Mouse (Mus musculus): ENCODE measurements around the gene Olfr984. TPM values are rescaled to one million over a fixed set of nuclear protein-coding genes. Genes with fewer than 3 reads are reported as not detected.

Gene Olfr984
- not detected in 2 replicates for polyA plus RNA-seq (2015; fragmentation: Nextera tagmentation; extraction: Ambion mirVana)

DNA sequence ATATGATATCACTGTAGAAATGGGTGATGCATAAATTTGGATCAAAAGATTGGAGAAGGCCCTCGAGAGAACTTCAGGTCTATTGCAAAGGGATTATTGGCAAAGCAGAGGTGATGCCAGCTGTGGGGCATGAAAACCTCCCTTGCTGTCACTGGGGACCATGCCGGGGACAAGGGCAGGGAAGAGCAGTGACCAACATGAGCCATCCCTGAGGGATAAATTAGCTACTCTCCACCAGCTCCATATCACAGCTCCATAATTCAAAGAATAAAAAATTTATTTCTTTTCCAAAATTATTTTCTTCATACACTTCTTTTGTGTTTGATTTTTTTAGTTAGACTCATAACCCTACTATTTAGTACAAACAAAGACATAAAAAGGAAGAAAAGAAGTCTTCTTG lies at the start of gene Olfr984:
Olfr984 (minus strand) TSS at position 101 of the 400 bp plus-strand sequence.
- no peaks in the 10 kb centered on the region for H3K36me3 ChIP-seq
- ATAC-seq (ENCODE audit: low FRiP score, low read depth), result no peak
- WGBS, result 92% methylated on average over 2 of the region's 2 CpGs

GRCm38 (mm10) chr9:40155118-40155644 lies 41.2 kb upstream of the Olfr984 start:
- 74% methylated on average over 4 of the region's 4 CpGs for WGBS
- H3K9ac ChIP-seq, result no peak overlapping the region

More for the DNA sequence above, at the start of gene Olfr984:
- Histone ChIP-seq H3K9me3 (no peaks in the 10 kb centered on the region), H3K9ac (no peak within 1 kb of the TSS), H3K4me3 (no peak within 1 kb of the TSS), H3K27me3 (no peaks in the 10 kb centered on the region), H3K4me1 (replicated peaks) (no peaks in the 10 kb centered on the region), H3K4me2 (no peak within 1 kb of the TSS), H3K27ac (replicated peaks) (no peak within 1 kb of the TSS)

DNA sequence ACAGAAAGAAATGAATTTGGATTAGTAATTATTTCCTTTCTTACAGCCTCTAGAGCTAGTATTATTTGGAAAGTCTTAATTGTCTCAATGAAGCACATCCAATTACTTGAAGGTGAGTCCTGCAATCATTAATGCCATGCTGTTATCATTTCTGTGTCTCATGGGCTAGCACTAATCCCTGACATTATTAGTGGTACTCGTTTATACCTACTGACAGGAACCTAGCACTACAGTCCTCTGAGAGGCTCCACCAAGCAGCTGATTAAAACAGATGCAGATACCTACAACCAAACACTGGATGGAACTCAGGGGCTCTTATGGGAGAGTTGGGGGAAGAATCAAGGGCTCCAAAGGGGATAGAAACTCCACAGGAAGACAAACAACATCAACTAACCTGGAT lies 27.5 kb upstream of the Olfr984 start:
- no peaks in the 10 kb centered on the region for H3K27me3 ChIP-seq
- no peaks in the 10 kb centered on the region for H3K36me3 ChIP-seq
- H3K4me3 ChIP-seq, result no peak overlapping the region
- ATAC-seq (ENCODE audit: low FRiP score, low read depth), result no peak
- 56% methylated on average over 1 of the region's 1 CpGs for WGBS
- H3K4me2 ChIP-seq, result no peak overlapping the region
- H3K9ac ChIP-seq, result no peak overlapping the region
- H3K27ac ChIP-seq (replicated peaks), result no peak overlapping the region
- H3K4me1 ChIP-seq (replicated peaks), result no peaks in the 10 kb centered on the region
- no peaks in the 10 kb centered on the region for H3K9me3 ChIP-seq

More at GRCm38 (mm10) chr9:40155118-40155644, 41.2 kb upstream of the Olfr984 start:
- H3K4me3 ChIP-seq, result no peak overlapping the region
- ATAC-seq (ENCODE audit: low FRiP score, low read depth), result no peak
- no peaks in the 10 kb centered on the region for H3K36me3 ChIP-seq
- no peak overlapping the region for H3K27ac ChIP-seq (replicated peaks)
- no peaks in the 10 kb centered on the region for H3K4me1 ChIP-seq (replicated peaks)
- H3K27me3 ChIP-seq, result no peaks in the 10 kb centered on the region
- H3K4me2 ChIP-seq, result no peak overlapping the region
- no peaks in the 10 kb centered on the region for H3K9me3 ChIP-seq

DNA sequence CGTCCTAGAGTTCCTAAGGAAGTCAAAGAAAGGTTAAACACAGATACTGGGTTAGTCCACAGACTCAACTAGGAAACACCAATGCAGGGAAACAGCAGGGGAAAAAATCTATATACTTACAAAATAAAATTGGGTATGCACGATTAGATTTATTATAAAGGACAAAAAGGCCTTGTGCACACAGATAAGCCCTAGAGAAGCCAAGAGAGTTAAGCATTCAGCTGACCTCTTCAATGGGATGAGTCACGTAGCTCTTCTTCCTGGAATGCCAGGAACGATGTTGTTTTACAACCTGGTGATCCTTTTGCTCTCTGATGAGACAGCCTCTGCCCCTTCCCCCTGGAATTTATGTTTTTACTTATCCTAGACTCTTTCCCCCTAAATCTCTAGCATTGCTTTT lies 25.5 kb upstream of the Olfr984 start:
- no peak for ATAC-seq (ENCODE audit: low FRiP score, low read depth)
- Histone ChIP-seq H3K27me3 (no peaks in the 10 kb centered on the region), H3K36me3 (no peaks in the 10 kb centered on the region), H3K4me1 (replicated peaks) (no peaks in the 10 kb centered on the region), H3K9me3 (no peaks in the 10 kb centered on the region), H3K27ac (replicated peaks) (no peak overlapping the region), H3K4me2 (no peak overlapping the region), H3K9ac (no peak overlapping the region), H3K4me3 (no peak overlapping the region)
- WGBS, result 81% methylated on average over 4 of the region's 4 CpGs

- Histone ChIP-seq H3K9me3 (no peaks in the 10 kb centered on the region), H3K27ac (replicated peaks) (no peak overlapping the region), H3K36me3 (no peaks in the 10 kb centered on the region), H3K4me3 (no peak overlapping the region), H3K4me2 (no peak overlapping the region), H3K9ac (no peak overlapping the region), H3K4me1 (replicated peaks) (no peaks in the 10 kb centered on the region), H3K27me3 (no peaks in the 10 kb centered on the region)
- no peak for ATAC-seq (ENCODE audit: low FRiP score, low read depth)
- WGBS, result 82% methylated on average over 6 of the region's 6 CpGs
Observed at GRCm38 (mm10) chr9:40136987-40137688, 23.1 kb upstream of the Olfr984 start.

DNA sequence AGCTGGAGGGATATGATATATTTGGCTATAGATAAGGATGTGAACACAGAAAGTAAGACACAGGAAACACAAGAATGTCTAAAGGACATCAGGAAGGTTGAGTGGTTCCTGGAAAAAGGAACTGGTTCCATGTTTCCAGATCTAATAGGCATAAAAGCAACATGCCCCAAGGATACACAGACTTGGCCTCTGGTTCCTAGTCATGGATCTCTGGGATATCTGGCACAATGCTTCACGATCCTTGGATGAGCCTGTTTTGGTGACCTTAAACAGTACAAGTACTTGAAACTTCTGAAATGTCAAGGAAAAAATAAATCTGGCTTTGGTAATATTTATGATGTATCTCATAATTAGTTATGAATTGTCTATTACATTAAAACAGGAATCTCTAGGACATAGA lies 16.6 kb upstream of the Olfr984 start:
- no peak overlapping the region for H3K4me2 ChIP-seq
- no peak for ATAC-seq (ENCODE audit: low FRiP score, low read depth)
- 98% methylated on average over 1 of the region's 1 CpGs for WGBS
- no peaks in the 10 kb centered on the region for H3K9me3 ChIP-seq
- H3K9ac ChIP-seq, result no peak overlapping the region
- no peaks in the 10 kb centered on the region for H3K4me1 ChIP-seq (replicated peaks)
- H3K27me3 ChIP-seq, result no peaks in the 10 kb centered on the region
- no peak overlapping the region for H3K27ac ChIP-seq (replicated peaks)
- H3K4me3 ChIP-seq, result no peak overlapping the region
- H3K36me3 ChIP-seq, result no peaks in the 10 kb centered on the region

GRCm38 (mm10) chr9:40130084-40130483 lies 16.1 kb upstream of the Olfr984 start, which contains the start of gene Olfr985:
TSS of gene Olfr985 (minus strand) at chr9:40130184.
- 93% methylated on average over 1 of the region's 1 CpGs for WGBS

DNA sequence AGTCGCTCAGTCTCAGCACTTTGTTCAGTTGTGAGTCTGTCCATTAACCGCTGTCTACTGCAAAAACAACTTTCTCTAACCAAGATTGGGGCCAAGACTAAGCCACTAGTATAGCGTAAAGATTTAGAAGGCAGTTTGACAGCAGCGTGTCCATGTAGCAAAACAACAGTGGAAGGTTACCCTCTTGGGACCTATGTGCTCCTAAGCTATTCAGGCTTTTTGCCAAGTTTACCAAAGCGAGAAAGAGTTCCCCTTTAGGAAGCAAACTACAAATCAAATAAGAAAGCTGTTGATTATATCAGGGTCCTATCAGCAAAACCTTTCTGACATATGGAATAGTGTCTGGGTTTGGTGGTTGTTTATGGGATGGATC lies 3.3 kb upstream of the Olfr984 start:
- Histone ChIP-seq H3K4me3 (no peak overlapping the region), H3K9ac (no peak overlapping the region)
- 72% methylated on average over 5 of the region's 5 CpGs for WGBS

More at GRCm38 (mm10) chr9:40130084-40130483, 16.1 kb upstream of the Olfr984 start, which contains the start of gene Olfr985:
- no peak within 1 kb of the TSS for H3K9ac ChIP-seq
- H3K4me2 ChIP-seq, result no peak within 1 kb of the TSS
- H3K36me3 ChIP-seq, result no peaks in the 10 kb centered on the region
- no peaks in the 10 kb centered on the region for H3K4me1 ChIP-seq (replicated peaks)
- H3K4me3 ChIP-seq, result no peak within 1 kb of the TSS
- no peak within 1 kb of the TSS for H3K27ac ChIP-seq (replicated peaks)
- H3K9me3 ChIP-seq, result no peaks in the 10 kb centered on the region
- H3K27me3 ChIP-seq, result no peaks in the 10 kb centered on the region
- no peak for ATAC-seq (ENCODE audit: low FRiP score, low read depth)

GRCm38 (mm10) chr9:40116645-40117286 lies 2.8 kb upstream of the Olfr984 start:
- Histone ChIP-seq H3K9ac (no peak overlapping the region), H3K27me3 (no peaks in the 10 kb centered on the region), H3K9me3 (no peaks in the 10 kb centered on the region), H3K36me3 (no peaks in the 10 kb centered on the region), H3K4me2 (no peak overlapping the region), H3K4me1 (replicated peaks) (no peaks in the 10 kb centered on the region), H3K4me3 (no peak overlapping the region), H3K27ac (replicated peaks) (no peak overlapping the region)
- no peak for ATAC-seq (ENCODE audit: low FRiP score, low read depth)
- WGBS, result 70% methylated on average over 10 of the region's 10 CpGs

More for the DNA sequence above, 3.3 kb upstream of the Olfr984 start:
- Histone ChIP-seq H3K4me1 (replicated peaks) (no peaks in the 10 kb centered on the region), H3K4me2 (no peak overlapping the region), H3K27me3 (no peaks in the 10 kb centered on the region), H3K27ac (replicated peaks) (no peak overlapping the region), H3K9me3 (no peaks in the 10 kb centered on the region), H3K36me3 (no peaks in the 10 kb centered on the region)
- no peak for ATAC-seq (ENCODE audit: low FRiP score, low read depth)

DNA sequence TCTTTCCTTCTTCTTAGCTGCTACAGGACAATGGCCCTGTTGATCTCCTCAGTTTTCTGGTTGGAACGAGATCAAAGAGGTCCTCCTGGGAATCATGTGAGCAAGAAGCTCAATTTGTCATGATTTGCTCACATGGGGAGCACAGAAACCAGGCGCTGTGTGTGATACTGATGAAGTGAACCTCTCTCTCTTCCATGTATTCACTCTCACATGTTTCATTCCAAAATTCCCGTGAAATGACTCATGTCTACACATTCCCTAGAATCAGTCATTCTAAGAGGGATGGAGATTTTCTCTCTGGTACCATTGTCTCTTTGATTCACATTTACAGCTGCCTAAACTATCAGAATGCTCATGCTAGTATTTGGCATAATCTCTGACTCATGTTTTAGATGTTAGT lies 19.2 kb downstream of the Olfr984 start:
- H3K27ac ChIP-seq (replicated peaks), result no peak overlapping the region
- H3K9me3 ChIP-seq, result no peaks in the 10 kb centered on the region
- H3K4me3 ChIP-seq, result no peak overlapping the region
- no peaks in the 10 kb centered on the region for H3K4me1 ChIP-seq (replicated peaks)
- WGBS, result 57% methylated on average over 3 of the region's 3 CpGs
- no peaks in the 10 kb centered on the region for H3K36me3 ChIP-seq
- no peak overlapping the region for H3K4me2 ChIP-seq
- no peak for ATAC-seq (ENCODE audit: low FRiP score, low read depth)
- no peaks in the 10 kb centered on the region for H3K27me3 ChIP-seq
- H3K9ac ChIP-seq, result no peak overlapping the region

- H3K27me3 ChIP-seq, result no peaks in the 10 kb centered on the region
- H3K27ac ChIP-seq (replicated peaks), result no peak within 1 kb of the TSS
- no peak within 1 kb of the TSS for H3K9ac ChIP-seq
- no peak within 1 kb of the TSS for H3K4me3 ChIP-seq
- 91% methylated on average over 2 of the region's 2 CpGs for WGBS
- no peak within 1 kb of the TSS for H3K4me2 ChIP-seq
- H3K9me3 ChIP-seq, result no peaks in the 10 kb centered on the region
- H3K36me3 ChIP-seq, result no peaks in the 10 kb centered on the region
- no peak for ATAC-seq (ENCODE audit: low FRiP score, low read depth)
- H3K4me1 ChIP-seq (replicated peaks), result no peaks in the 10 kb centered on the region
Observed at GRCm38 (mm10) chr9:40093495-40093894, 20.5 kb downstream of the Olfr984 start, which contains the start of gene Olfr983. TSS of gene Olfr983 (minus strand) at chr9:40093595.

DNA sequence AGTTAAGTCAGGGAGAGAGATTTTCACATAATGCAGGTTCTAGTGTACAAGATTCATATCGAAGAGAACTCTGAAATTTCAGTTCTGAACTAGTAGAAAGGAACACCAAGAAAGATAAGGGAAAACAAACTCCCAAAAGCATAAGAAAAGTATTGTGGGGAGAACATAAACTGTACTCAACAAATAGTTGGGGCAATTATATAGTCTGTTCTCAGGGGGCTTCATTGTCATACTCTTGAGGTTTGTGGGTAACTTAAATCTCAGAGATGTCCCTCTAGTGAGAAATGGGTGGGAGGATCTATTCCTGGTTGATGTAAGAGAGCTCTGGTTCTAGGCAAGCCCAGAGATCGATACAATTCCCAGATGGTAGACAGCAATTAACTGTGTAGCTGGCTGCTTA lies 40.5 kb downstream of the Olfr984 start, which contains the start of gene Olfr982:
Olfr982 (plus strand) TSS at position 301 of the 400 bp plus-strand sequence.
- H3K27ac ChIP-seq (replicated peaks), result no peak within 1 kb of the TSS
- no peaks in the 10 kb centered on the region for H3K36me3 ChIP-seq
- H3K4me1 ChIP-seq (replicated peaks), result no peaks in the 10 kb centered on the region
- WGBS, result 75% methylated on average over 2 of the region's 2 CpGs
- H3K4me3 ChIP-seq, result no peak within 1 kb of the TSS
- no peaks in the 10 kb centered on the region for H3K27me3 ChIP-seq
- no peak for ATAC-seq (ENCODE audit: low FRiP score, low read depth)
- no peaks in the 10 kb centered on the region for H3K9me3 ChIP-seq
- no peak within 1 kb of the TSS for H3K9ac ChIP-seq
- H3K4me2 ChIP-seq, result no peak within 1 kb of the TSS
